Mouse (Mus musculus) lung, adult 2 months (tissue): ENCODE data around the gene Comtd1.

ENCODE experiments used
- CTCF ChIP-seq: fragments of 200-500 bp; IDR thresholded peaks from 2 replicates; pipeline ENCODE4 v1.5.1; 2011; ENCODE audit warnings: mild to moderate bottlenecking, low read length, control low read depth; ENCODE audit not compliant: insufficient read depth
- POLR2A ChIP-seq: fragments of 200-500 bp; IDR thresholded peaks from 2 replicates; pipeline ENCODE4 v1.6.1; 2011; ENCODE audit warnings: low read depth, mild to moderate bottlenecking, control low read depth, low read length, borderline replicate concordance; ENCODE audit errors: extremely low read depth

DNA sequence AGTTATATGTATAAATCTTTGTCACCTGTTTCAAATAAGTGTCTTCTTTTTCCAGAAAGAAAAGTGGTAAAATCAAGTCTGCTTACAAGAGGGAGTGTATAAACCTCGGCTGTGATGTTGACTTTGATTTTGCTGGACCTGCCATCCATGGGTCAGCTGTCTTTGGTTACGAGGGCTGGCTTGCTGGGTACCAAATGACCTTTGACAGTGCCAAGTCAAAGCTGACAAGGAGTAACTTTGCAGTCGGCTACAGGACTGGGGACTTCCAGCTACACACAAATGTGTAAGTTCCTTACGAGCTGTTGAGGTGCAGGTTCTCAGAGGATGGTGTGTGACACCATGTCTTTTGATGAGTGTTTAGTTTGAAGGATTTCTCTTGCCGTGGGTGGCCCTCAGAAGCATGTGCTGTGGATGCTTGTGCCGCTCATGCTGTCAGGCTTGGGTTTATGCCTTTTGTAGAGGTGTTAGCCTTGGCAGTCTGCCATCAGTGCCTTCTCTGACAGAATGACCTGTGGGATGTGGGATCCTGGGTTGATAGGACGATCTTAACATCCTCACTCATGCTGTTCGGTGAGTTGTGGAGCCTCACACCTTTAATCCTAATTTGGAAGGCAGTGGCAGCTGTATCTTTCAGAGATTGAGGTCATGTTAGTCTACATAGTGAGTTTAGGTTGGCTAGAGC, 10.3 kb downstream of the Comtd1 start:
- TF ChIP-seq POLR2A (no peak), CTCF (no peak)
